Mouse (Mus musculus): ENCODE results near the gene Gm26920. TPM values are rescaled to one million over a fixed set of nuclear protein-coding genes. Genes with fewer than 3 reads are reported as not detected.
A peak's percentile ranks its signal among the peaks of the same experiment; 100 is the strongest.

The Gm26920 gene
- total RNA-seq, 2 experiments from 2014 or later, result 0.62 TPM; not detected in 1

DNA sequence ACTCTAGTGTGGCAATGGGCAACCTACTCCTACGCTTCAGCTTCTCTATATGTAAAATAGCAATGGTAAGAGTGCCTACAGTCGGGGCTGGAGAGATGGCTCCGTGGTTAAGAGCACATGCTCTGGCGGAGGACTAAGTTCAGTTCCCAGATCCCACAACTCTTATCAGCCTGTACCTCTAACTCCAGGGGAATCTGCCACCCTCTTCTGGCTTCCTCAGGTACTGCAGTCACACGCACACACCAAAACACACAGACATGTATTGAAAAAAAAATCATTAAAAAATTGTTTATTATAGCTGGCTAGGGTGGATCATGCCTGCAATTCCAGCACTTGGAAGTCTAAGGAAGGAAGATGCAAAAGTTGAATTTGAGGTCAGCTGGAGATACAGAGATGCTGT, 27.7 kb downstream of the Gm26920 start:
- intact Hi-C loops (cut with DNase I), result no loop called here
- DNase-seq, result peak in 1 of 2 experiments; percentile 22

DNA sequence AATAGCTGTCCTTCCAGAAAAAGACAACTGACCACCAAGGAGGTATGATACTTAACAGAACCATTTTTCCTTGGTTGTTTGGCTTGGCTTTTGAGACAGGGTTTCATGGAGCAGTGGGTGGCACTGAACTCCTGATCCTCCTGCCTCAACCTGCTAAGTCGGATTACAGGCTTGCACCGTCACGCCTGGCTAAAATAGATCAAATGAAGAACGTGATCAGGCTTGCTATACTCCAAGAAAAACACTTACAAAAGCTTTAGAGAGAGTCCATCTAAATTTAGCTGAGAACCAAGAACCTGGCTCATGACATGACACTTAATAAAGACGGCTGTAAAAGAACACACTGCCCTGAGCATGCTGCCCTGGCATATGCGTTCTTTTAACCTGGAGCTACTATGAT, 29.9 kb downstream of the Gm26920 start:
- intact Hi-C loops (cut with DNase I), result no loop called here
- DNase-seq, result no peak

DNA sequence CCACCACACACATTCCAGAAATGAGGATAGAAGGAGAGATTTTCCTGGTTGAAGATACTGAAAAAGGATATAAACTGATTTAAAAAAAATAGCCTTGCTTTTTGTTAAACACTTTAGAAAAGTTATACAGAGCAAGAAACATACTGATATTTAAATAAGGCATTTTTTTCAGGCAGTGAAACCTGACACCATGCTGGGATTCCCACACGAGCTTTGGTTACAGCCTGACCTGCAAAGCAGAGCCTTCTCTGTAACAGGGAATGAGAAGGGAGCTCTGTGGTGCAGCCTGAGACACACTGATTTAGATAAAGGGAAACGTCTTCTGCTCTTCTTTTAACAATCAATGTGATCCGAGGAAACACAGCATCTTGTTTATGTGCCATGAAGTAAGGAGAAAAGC, 36.6 kb downstream of the Gm26920 start:
- no peak for DNase-seq
- intact Hi-C loops (cut with DNase I), result no loop called here

DNA sequence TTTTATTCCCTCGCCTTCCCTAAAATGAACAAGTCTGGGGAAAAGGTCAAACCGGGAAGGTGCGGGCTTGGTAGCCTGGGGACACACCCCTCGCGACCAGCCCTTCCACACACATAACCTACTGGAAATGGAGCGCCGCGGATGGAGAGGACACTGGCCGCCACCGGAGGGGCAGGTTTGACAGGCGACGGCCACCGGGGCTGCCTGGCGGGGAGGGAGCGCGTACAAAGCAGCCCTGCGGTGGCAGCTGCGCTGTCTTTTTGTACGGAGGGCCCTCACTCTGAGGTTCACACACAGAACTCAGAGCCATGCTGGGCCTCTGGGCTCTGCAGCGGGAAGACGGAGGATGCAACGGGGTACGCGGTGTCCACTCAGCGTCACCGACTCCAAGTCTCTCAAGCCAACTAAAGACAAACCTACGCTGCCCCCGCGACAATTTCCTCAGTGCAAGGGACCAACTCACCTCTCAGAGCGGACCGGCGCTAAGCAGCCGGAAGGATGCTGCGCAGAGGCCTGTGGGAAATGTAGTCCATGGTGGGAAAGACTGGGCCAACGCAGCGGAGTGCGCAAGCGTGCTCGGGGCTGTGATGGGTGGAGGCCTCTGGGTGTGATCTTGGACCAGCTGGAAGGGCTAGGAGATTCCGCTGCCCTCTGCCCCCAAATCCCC, 39.2 kb downstream of the Gm26920 start, which contains the start of gene Zfp14:
Zfp14 (minus strand) TSS at position 499 of the 667 bp plus-strand sequence.
- DNase-seq, result peak; percentile 92 to 94
- intact Hi-C loops (cut with DNase I), result no loop called here

DNA sequence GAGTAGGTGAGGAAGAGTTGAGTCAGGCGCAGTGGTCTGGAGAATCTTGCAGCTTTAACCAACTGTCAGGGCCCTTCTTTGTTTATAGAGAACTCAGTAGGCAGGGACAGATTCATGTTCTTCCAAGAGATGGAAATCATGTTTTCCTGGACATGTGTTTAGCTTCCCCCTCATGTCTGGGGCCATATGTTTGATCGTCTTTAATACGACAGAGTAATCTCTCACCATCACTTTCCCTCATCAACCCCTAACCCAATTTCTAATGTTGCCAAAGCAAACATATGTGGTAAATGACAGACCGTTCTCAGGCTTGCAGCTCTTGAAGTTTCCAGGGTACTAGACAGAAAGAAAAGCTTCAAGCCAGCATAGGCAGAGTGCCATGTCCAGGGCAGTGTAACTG, 42.1 kb downstream of the Gm26920 start:
- intact Hi-C loops (cut with DNase I), result no loop called here
- DNase-seq, result no peak

DNA sequence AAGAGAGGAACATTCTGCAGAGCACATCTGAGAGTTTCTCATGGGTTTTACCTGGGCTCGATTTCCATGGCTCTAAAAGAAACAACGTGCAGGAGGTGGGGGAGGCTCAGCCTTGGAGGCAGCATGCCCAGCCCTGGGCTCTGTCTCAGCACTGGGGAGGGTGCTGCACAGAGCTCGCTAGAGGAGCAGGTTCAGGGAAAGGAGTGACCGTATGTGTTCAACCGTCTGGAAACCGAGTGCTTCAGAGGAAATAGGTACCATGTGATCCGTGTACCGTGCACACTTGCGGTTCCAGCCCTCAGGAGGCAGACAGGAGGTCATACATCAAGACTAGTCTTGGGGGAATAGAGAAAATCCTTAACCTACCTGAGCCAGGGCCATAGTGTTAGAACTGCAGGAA, 45.9 kb downstream of the Gm26920 start:
- intact Hi-C loops (cut with DNase I), result no loop called here

DNA sequence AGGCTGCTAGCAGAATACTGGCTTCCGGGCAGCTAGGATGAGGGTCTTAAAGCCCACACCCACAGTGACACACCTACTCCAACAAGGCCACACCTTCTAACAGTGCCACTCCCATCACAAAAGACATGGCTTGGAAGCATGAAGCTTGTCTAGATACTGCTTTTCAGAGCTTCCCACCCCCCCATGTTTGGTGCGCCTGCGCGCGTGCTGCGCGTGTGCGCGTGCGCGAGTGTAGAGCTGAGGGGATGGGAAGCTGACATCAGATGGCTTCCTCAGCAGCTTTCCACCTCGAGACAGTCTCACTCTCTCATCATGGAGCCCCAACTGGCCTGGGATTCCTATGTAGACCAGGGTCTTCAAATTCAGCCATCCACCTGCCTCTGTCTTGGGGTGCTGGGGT, 55.9 kb downstream of the Gm26920 start:
- intact Hi-C loops (cut with DNase I), result no loop called here
- DNase-seq, result no peak

More for the DNA sequence above, 45.9 kb downstream of the Gm26920 start:
- DNase-seq, result no peak

DNA sequence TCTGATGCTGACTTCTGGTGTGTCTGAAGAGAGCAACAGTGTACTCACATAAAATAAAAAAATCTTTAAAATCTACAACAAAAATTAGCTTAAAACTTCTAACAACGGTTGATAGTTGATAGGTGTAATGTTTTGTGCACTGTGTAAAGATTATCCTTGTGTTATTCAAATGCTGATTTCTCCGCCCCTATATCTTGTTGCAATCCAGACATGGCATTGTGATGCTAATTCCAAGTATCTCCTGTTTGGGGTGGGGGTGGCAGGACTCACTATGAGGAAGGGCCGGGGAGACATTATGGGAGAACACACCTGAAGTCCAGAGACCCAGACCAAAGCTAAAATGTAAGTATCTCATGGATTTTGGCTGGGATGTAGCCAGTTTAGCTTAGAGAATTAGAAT, 58.8 kb downstream of the Gm26920 start:
- intact Hi-C loops (cut with DNase I), result no loop called here
- DNase-seq, result no peak

DNA sequence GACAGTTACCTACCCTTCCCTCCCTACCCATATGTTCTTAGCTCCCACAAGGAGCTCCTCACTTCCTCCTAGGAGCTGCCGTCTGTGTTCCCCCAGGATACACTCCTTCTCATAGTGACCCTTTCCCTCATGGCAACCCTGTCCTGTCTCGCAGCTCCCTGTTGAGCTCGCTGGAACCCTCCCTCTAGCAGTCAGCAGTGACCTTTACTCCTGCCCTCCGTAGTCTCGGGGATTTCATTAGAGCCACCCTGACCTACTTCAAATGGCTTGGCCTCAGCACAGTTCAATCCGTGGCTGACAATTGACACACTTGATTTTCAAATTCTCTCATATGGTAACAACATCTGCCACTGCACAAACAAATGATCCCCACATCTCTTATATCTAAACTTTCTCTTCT, 59.5 kb downstream of the Gm26920 start:
- intact Hi-C loops (cut with DNase I), result no loop called here

DNA sequence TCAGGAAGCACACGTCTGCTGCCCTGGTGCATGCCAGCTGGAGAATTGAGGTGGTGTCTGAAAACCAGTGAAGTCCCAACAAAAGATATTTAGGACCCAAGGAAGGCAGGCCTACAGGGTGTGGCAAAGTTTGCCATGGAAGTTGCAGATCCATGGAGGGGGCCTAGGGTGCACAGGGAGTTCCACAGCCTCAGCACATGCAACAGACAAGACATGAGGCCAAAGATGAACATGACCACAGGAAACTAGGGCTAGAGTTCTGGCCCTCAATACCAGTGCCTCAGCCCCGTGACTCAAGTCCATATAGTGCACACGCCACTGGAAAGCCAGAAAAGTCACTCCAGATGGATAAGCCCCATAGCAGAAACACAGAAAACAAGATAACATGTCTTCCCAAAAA, 61.6 kb downstream of the Gm26920 start:
- intact Hi-C loops (cut with DNase I), result loop anchor here (5.0 kb wide), 1 partner anchor 179 kb away; no protein-coding TSS in a partner anchor
- no peak for DNase-seq

More for the DNA sequence above, 59.5 kb downstream of the Gm26920 start:
- DNase-seq, result no peak

DNA sequence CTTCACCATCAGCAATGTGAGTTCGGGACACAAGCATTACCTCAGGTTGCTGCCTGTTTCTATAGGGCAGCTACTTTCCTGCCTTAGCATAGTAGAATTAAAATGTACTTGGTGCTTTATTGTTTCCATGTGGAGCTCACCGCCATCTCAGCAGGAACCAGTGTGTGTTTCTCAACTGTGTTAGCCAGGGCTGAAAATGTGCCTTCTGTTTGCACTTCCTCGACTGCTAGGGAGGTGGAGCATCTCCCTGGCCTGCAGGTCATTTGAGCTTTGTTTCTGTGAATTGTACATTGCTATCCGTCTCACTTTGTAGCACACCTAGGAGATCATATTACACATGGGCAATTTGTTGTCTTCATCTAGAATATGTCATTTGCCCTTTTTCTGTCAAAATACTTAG, 62.9 kb downstream of the Gm26920 start:
- DNase-seq, result no peak
- intact Hi-C loops (cut with DNase I), result loop anchor here (5.0 kb wide), 1 partner anchor 180 kb away; no protein-coding TSS in a partner anchor

DNA sequence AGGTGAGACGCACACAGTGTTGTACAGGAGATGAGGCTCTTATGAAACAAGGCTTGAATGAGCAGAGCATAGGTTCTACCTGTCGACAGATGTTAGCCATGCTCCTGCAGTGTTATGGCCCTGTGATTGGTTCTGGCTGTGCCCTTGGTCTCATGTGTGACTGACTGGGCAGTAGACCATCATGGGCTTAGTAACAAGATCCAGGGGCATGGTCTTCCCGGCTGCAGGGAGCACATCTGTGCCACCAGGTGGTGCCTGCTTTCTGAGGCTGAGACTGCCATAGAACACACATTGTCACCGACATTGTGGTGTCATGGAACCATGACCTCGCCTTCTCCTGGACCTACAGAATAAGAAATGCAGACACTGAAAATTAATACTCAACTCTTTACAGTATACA, 64.9 kb downstream of the Gm26920 start:
- intact Hi-C loops (cut with DNase I), result loop anchor here (5.0 kb wide), 1 partner anchor 182 kb away; no protein-coding TSS in a partner anchor
- DNase-seq, result no peak

DNA sequence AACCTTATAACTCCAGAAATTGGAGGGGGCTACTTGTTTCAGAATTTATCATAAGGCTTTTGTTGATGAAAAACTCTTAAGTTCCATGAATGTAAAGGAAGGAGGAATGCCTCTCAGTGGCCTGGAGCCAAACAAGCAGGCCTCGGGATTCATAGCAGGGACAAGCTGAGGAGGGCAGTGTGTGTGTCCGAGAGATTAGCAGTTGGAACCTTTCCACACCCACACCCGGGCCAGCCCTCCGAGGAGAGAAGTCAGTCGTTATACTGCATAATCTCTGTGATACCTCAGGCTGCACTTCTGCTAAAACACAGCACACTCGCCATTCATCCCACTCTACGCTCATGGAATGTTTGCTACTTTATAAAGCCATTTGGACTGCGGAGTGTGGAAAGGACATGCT, 66.4 kb downstream of the Gm26920 start:
- intact Hi-C loops (cut with DNase I), result no loop called here

DNA sequence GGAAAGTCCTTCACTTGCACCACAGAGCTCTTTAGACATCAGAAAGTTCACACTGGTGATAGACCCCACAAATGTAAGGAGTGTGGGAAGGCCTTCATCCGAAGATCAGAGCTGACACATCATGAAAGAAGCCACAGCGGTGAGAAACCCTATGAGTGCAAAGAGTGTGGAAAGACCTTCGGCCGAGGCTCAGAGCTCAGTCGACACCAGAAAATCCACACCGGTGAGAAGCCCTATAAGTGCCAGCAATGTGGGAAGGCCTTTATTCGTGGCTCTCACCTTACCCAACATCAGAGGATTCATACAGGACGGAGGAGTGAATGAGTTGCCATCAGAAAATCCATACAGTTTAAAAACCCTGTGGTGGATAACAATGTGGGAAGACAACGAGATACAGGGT, 66.9 kb downstream of the Gm26920 start:
- DNase-seq, result no peak
- intact Hi-C loops (cut with DNase I), result no loop called here

More for the DNA sequence above, 66.4 kb downstream of the Gm26920 start:
- DNase-seq, result peak in 1 of 2 experiments; percentile 20

DNA sequence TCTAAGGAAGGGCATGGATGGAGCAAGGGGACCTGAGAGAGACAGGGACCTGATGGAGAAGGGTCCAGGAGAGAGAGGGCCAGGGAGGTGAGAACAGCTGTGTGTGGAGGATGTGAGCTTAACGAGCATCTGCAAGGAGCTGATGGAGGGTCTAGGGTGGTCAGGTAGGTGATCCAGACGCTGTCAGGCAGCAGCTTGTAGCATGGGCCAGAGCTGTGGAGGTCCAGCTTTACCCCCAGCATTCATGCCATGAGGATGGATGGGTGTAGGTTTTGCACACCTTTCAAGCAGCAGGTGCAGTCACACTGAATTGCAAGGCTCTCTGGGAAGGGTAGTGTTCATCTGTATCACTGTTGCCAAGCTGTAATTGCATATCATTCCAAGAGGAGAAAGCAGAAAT, 70.7 kb downstream of the Gm26920 start:
- DNase-seq, result no peak
- intact Hi-C loops (cut with DNase I), result no loop called here

DNA sequence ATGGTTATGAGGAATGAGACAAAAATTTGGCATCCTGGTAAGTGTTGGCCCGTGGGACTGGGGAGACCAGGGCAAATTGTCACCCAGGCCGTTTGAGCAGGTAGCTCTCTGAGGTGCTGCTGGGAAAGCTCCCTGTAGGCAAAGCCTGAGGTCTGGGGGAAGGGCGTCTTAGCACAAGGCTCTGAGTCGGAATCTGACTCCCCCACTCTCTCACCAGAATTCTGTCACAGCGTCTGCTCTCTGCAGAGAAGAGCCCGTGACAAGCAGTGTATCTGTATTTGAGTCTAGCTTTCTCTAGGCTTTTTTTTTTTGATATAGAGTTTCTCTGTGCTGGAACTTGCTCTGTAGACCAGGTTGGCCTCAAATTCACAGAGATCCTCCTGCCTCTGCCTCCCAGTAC, 73.0 kb downstream of the Gm26920 start:
- intact Hi-C loops (cut with DNase I), result no loop called here

DNA sequence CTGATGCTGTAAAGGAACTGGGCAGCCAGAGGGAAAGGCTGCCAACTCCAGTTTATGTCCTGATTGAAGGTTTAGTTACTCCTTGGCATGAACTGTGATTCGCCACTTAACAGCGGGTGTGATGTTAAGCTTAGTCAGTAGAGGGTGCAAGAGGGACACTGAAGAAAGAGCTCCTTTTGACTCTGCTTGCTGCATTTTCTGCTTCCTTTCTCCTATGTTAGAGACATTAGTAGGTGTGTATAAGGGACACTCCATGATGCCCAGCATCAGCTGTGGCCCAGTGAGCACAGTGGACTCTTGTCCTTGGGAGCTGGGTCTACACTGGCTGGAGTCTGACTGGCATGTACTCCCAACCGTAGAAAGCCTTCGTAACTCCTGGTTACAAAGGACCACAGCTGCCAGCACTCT, 77.2 kb downstream of the Gm26920 start:
- intact Hi-C loops (cut with DNase I), result loop anchor here (2.0 to 5.0 kb wide), 2 partner anchors 78 to 204 kb away; partner anchors contain the start of genes Gm26920 and Zfp566
- DNase-seq, result peak; percentile 62 to 73

More for the DNA sequence above, 73.0 kb downstream of the Gm26920 start:
- no peak for DNase-seq

DNA sequence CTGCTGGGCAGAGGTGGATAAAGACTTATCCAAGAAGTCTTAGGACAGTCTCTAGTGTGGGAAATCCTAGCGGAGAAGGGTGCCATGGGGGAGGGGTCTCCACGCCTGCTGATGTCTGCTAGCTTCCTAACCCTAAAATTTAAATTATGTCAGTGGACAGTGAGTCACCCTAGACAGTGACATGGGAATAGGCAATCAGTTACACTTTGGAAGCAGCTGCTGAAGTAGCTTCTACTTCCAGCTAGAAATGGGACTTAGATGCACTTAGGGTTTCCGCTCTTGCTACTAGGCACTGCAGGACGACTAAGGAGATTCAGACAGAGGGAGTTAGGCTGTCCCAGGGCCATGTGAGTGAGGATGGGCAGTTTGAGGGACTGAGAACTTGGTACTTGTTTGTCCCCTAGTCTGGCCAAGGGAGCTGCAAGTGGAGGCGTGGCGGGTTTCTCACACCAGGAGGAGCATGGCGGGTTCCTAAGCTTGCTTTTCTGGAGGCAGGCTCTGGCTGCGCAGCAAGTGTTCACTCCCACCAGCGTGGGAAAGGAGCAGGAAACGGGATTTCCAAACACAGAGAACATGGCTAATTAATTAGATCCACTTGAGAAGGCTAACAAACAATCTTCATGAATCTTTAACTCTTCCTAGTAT, 79.5 kb downstream of the Gm26920 start:
- intact Hi-C loops (cut with DNase I), result loop anchor here (5.0 kb wide), 1 partner anchor 207 kb away; no protein-coding TSS in a partner anchor
- no peak for DNase-seq

DNA sequence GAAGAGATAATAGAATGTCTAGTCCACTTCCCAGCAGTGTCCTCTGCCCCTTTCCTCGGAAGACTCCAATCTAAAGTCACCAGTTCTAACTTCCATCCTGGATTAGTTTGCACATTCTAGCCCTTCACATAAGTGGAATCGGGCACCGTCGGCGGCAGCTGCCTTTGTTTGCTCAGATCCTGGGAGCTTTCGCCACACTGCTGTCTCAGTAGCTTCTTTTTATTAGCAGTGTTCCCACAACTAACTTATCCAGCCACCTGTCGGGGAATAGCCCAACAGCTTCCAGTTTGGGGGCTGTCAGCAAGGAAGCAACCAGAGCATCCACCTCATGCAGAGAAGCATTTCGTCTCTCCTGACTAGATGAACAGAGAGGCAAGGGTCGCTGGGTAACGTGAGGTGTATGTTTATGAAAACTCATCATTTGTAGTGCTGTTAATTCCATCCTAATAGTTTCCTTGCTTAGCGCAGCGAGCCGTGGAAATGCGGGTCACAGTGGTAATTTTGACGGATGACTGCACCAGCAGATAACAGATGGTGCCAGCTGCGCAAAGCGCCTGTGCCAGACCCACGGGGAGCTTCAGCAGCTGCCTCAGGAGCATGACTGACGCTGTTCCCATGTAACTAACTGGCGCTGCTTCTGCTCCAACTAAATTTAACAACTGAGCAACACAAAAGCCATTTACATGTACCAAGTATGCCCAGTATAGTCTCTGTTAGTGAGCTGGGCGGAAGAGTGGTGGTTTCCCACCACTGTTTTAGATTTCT, 80.7 kb downstream of the Gm26920 start:
- intact Hi-C loops (cut with DNase I), result loop anchor here (5.0 kb wide), 1 partner anchor 208 kb away; no protein-coding TSS in a partner anchor
- DNase-seq, result peak; percentile 79 to 83

DNA sequence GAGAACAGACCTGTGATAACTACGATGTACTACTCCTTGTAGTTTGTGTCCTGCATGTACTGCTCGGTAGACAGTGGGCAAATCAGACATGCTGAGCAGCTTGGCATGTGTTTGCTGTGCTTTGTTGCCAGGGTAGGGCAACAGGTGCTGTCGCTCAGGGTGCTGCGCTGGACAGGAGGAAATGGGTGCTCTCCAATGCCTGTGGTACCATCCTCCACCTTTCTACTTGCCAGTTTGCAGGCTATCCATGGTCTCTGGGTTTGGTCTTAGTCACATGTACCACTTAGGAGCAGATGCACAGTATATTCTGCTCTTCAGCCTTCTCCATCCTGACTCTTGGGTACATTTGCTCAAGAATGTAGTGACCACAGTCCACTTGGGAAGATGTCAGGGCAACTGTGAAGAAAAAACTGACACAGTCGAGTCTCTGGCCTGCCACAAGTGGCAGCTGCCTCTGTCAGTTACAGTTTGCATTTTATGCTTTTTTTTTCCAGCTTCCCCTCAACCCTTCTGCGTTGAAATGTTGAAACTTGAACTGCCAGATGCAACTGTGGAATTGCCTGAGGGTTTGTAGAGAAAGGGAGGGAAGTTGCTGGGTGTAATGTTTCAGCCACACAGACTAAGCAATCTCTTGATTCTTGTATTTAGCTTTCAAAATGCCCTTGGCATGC, 82.1 kb downstream of the Gm26920 start:
- intact Hi-C loops (cut with DNase I), result no loop called here
- DNase-seq, result no peak

DNA sequence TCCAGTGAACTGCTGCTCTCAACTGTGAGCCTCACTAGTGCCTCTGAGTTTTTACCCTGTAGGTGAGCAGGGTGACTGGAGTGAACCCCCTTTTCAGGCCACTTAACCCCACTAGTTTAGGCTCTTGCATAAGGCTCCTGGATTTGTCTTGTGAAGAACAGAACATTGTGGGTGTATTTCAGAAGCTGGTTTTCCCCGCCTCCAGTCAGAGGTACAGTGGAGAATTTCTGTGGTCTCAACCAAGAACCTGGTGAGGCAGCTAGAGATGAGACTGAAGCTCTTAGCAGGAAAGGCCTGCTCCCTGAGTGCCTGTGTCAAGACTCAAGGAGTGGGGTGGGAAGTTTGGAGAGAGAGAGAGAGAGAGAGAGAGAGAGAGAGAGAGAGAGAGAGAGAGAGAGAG, 82.6 kb downstream of the Gm26920 start:
- intact Hi-C loops (cut with DNase I), result no loop called here
- no peak for DNase-seq
